Mouse (Mus musculus) embryo, embryonic 10 days (tissue): ENCODE measurements around the gene Mex3b.
A peak's percentile ranks its signal among the peaks of the same experiment; 100 is the strongest.

Experiments used
- DNase-seq: peaks from one replicate; pipeline ENCODE4 v3.0.0-alpha.2; 2015; ENCODE audit warnings: low spot score

Mex3b gene

DNA sequence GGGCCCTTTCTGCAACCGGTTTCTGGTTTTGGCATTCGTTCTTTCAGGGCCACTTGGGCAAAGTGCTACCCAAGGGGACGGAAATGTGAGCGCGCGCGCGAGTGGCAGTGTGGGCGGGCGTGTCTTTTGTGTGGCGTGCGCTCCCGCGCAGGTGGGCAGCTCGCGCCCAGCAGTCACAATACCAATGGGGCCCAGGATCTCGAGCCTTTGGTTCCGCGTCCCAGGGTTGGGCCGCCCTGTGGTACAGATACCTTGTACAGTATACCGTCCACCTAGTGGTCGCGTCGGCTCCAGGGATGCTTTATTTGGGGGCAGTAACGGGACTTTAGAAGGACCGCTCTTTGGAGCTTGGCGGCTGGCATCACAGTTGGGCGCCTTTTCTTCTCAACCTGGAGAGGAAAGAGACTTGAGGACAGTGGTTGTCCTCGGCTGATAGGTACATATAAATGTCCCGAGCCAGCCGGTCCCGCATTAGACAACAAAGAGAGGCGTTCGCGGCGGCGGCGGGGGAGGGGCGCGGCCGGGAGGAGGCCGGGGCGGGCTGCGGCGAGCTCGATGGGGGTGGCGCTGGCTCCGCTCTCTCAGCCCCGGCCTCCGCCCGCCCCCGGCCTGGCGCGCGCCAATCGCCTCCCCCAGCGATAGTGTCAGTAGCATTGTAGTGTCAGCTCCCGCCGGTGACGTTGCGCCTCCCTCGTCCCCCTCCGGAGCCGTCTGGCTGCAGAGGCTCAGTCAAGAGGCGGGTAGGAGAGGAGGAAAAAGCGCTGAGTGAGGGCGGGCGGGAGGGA is 455 bp upstream of the Mex3b start:
- peak; percentile 98 for DNase-seq

GRCm38 (mm10) chr7:82868309-82869230 is 1.4 kb downstream of the Mex3b start:
- DNase-seq, result peak; percentile 78

DNA sequence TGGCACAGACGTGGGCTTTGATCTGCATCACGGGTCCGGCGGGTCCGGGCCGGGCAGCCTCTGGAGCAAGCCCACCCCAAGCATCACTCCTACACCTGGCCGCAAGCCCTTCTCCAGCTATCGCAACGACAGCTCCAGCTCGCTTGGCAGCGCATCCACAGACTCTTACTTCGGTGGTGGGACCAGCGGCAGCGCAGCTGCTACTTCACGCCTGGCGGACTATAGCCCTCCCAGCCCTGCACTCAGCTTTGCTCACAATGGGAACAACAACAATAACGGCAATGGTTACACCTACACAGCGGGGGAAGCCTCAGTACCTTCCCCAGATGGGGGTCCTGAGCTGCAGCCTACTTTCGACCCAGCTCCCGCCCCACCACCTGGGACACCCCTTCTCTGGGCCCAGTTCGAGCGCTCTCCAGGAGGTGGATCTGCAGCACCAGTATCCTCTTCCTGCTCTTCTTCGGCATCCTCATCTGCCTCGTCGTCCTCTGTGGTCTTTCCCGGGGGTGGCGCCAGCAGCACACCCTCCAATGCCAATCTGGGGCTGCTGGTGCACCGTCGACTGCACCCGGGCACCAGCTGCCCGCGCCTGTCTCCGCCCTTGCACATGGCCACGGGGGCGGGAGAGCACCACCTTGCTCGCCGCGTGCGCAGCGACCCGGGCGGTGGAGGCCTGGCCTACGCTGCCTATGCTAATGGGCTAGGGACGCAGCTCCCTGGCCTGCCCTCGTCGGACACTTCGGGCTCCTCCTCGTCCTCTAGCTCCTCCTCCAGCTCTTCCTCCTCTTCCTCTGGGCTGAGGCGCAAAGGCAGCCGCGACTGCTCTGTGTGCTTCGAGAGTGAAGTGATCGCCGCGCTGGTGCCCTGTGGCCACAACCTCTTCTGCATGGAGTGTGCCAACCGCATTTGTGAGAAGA is 2.4 kb downstream of the Mex3b start:
- peak; percentile 89 for DNase-seq

DNA sequence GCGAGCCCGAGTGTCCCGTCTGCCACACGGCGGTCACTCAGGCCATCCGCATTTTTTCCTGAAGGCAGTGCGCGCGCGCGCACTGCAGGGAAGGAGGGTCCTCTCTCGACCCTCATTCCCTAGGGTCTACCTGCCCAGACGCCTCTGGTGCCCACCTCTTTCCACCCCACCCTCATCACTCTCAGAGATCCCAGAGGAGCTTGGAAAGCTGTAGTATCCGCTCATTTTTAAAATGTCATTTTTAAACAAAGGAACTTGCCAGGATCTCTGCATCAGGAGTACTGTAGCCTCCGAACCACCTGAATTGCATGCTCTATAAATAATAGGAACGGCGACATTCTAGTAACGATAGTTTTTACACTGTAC is 3.0 kb downstream of the Mex3b start:
- DNase-seq, result no peak

DNA sequence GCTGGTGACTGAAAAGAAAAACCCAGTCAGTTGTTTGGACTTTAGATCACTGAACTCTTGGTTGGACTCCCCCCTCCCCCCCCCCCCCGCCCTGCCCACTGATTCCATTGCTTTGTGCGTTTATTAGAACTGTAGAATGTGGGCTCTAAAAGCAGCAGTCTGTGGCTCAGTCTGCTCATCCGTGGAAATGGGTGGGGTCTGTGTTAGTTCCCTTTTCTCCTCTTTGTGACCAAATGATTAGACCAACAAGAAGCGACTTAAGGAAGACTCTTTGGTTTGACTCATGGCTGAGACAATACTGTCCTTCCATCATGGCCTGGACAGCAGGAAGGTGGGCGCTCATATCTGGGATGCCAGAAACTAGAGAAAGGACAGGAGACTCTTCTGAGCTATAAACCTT is 9.4 kb downstream of the Mex3b start:
- DNase-seq, result no peak

GRCm38 (mm10) chr7:82880016-82880415 is 12.9 kb downstream of the Mex3b start:
- no peak for DNase-seq

- DNase-seq, result no peak
These were observed 13.6 kb downstream of the Mex3b start for GRCm38 (mm10) chr7:82880700-82881099.

GRCm38 (mm10) chr7:82890317-82890850 is 23.3 kb downstream of the Mex3b start:
- DNase-seq, result no peak

GRCm38 (mm10) chr7:82890875-82891515 is 23.9 kb downstream of the Mex3b start:
- DNase-seq, result no peak

DNA sequence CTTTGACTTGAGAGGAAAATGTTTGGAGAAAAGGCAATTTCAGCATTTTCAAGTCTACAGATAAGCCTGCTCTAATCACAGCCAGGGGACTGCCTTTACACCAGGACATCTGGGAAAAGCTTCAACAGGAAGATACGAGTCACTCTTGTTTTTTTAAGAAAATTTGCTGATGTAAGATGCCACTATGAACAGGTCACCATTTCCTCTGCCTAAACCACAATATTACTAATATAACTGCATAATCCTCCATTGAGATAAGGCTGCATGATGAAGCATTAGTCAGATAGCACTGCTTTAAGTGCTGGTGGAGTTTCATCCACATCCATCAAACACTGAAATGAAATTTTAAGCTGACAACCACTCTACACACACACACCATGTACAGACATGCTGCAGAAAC is 27.2 kb downstream of the Mex3b start:
- DNase-seq, result no peak

- DNase-seq, result no peak
These were observed 28.5 kb downstream of the Mex3b start for GRCm38 (mm10) chr7:82895606-82896005.

GRCm38 (mm10) chr7:82896750-82897149 is 29.6 kb downstream of the Mex3b start:
- DNase-seq, result no peak

DNA sequence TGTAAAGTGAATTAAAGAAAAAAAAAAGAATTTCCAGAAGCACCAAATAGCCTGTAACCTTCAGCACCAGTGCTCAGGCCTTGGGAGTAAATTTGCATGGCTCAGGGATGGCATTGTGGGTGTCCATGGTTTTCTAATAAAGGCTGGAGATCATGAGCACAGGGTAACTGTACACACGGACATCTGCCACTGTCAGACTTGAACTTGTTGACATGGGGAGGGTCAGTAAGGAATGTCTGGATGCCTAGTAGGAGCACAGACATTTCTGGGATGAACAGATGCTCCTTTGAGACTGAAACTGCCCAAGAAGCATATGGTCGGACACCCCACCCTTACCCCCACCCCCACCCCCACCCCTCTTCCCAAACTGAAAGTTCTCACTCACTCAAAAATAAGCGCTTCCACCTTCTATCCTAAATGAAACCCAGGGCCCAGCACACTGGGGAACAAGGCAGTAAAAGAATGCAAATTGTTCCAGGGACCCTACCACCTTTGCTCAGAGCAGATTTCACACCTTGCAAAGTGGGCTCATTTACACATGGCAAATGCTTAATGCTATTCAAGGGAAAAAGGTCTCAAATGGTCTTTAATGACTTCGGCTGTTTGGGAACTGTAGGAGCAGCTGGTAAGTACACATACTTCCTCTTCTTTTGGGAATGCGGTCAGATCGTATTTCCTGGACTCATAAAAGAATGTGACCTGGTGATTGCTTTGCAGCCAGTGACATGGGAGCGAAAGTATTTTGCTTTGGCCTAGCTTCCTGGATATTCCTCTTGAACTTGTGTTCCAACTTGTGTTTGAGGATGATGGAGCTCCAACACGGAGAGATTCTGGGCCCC is 32.5 kb downstream of the Mex3b start:
- peak; percentile 23 for DNase-seq

- no peak for DNase-seq
These were observed 35.9 kb downstream of the Mex3b start for GRCm38 (mm10) chr7:82903006-82903405.

DNA sequence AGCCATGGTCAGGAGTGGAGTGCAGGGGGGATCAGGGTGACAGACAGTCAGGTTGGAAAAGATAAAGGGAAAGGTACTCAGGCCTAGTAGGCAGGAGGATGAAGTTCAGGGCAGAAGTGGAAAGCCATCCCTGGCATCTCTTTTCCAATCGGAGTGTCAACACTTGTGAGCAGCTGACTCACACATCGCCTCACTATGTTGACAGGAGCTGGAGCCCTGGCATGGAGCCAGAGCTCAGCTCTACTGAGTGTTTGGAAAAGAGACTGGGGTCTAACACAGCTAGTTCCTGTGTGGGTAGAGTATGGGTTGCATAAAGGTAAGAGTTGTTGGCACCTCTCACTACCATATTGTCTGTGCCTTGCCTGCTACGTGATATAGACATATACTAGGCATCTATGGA is 38.4 kb downstream of the Mex3b start:
- DNase-seq, result no peak

- no peak for DNase-seq
These were observed 39.9 kb downstream of the Mex3b start for GRCm38 (mm10) chr7:82907081-82907480.

- DNase-seq, result no peak
These were observed 43.6 kb downstream of the Mex3b start for GRCm38 (mm10) chr7:82910536-82911384.

DNA sequence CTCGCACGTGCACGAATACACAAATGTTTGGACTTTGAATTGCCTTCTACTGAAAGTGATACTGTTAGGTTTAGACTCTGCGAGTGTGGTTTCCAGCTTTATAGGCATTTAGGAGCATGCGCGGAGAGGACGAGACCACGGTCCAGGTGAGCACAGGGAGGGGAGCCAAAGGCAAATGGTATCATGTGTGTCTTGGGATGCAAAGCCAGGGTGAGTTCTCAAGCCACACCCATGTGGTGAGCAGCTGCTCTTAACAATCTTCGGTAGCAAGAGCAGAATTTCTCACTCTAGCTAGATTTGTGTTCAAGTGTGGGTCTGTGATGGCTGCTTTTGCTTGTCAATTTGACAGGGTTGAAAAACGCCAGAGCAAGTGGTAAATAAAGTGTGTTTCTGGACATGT is 44.4 kb downstream of the Mex3b start:
- no peak for DNase-seq

DNA sequence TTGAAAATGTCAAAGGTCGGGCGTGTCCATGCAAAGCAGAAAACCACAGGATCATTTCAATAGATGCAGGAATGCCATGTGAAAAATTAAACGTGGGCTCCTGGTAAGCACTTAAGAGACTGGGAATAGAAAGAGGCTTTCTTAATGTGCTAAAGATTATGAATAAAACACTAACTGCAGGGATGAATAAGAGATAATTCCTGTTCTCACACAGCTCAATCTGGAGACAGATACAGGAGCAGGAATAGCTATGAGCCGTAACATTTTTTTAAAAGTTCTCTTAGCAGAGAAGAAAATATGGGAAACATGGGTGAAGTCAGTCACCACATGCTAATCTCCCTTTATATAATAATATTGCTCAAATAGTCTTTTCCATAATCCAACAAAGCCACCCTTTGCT is 47.2 kb downstream of the Mex3b start:
- no peak for DNase-seq
